Mouse (Mus musculus): Measurements from ENCODE around the gene Olfr1298. TPM values are rescaled to one million over a fixed set of nuclear protein-coding genes. Genes with fewer than 3 reads are reported as not detected.

The Olfr1298 gene
- not detected in 2 replicates for polyA plus RNA-seq (2012; rRNA removed)

GRCm38 (mm10) chr2:111649101-111649500 lies at the start of gene Olfr1298:
TSS of gene Olfr1298 (minus strand) at chr2:111649201.

GRCm38 (mm10) chr2:111661119-111661518 lies 12.1 kb upstream of the Olfr1298 start, which contains the start of gene Olfr1299:
TSS of gene Olfr1299 (plus strand) at chr2:111661419.

DNA sequence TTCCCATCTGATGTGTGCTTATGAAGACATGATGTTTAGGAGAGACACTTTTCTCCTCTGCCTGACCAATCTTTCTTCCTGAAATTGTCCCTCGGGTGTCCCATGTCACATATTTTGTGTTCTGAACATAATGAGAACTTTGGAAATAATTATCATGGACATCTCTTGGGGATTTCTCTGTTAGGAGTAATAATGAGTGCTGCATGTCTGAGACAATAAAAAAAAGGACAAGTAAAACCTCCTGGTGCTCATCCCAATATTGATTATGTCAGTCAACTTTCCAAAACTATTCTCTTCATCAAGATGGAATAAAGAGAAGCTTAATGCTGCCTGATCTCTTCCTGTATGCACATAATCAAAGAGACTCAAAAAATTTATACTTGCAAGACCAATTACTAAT lies 22.6 kb downstream of the Olfr1298 start, which contains the start of gene Olfr1297:
Gene Olfr1297 (minus strand): TSS at position 101 of the 400 bp plus-strand sequence.

Other genes with a start within 250 kb of the Olfr1298 start
- gene Olfr1286, start 226.1 kb downstream of the Olfr1298 start, polyA plus RNA-seq (2012; rRNA removed) = not detected in 2 replicates
- not detected in 2 replicates for gene Olfr1287, start 200.1 kb downstream of the Olfr1298 start, polyA plus RNA-seq (2012; rRNA removed)
- gene Olfr1288, start 175.1 kb downstream of the Olfr1298 start, polyA plus RNA-seq (2012; rRNA removed) = not detected in 2 replicates
- gene Olfr1289, start 168.4 kb downstream of the Olfr1298 start, polyA plus RNA-seq (2012; rRNA removed) = not detected in 2 replicates
- not detected in 2 replicates for gene Olfr1290, start 155.4 kb downstream of the Olfr1298 start, polyA plus RNA-seq (2012; rRNA removed)
- gene Olfr1291-ps1, start 152.0 kb downstream of the Olfr1298 start, polyA plus RNA-seq (2012; rRNA removed) = not detected in 2 replicates
- gene Olfr1293-ps, start 124.0 kb downstream of the Olfr1298 start, polyA plus RNA-seq (2012; rRNA removed) = not detected in 2 replicates
- not detected in 2 replicates for gene Olfr1294, start 108.9 kb downstream of the Olfr1298 start, polyA plus RNA-seq (2012; rRNA removed)
- gene Olfr1295, start 79.5 kb downstream of the Olfr1298 start, polyA plus RNA-seq (2012; rRNA removed) = not detected in 2 replicates
- not detected in 2 replicates for gene Olfr1297, start 22.7 kb downstream of the Olfr1298 start, polyA plus RNA-seq (2012; rRNA removed)
- gene Olfr1299, start 12.2 kb upstream of the Olfr1298 start, polyA plus RNA-seq (2012; rRNA removed) = not detected in 2 replicates
- gene Olfr1301, start 101.8 kb upstream of the Olfr1298 start, polyA plus RNA-seq (2012; rRNA removed) = not detected in 2 replicates
- gene Olfr1302, start 128.2 kb upstream of the Olfr1298 start, polyA plus RNA-seq (2012; rRNA removed) = not detected in 2 replicates
- gene Olfr1303, start 171.1 kb upstream of the Olfr1298 start, polyA plus RNA-seq (2012; rRNA removed) = not detected in 2 replicates
- gene Olfr1305, start 227.9 kb upstream of the Olfr1298 start, polyA plus RNA-seq (2012; rRNA removed) = not detected in 2 replicates

Measured in central nervous system, embryonic 18 days (tissue).